23 mouse cellular contexts compared by ENCODE assay signal in the genomic region with DNA sequence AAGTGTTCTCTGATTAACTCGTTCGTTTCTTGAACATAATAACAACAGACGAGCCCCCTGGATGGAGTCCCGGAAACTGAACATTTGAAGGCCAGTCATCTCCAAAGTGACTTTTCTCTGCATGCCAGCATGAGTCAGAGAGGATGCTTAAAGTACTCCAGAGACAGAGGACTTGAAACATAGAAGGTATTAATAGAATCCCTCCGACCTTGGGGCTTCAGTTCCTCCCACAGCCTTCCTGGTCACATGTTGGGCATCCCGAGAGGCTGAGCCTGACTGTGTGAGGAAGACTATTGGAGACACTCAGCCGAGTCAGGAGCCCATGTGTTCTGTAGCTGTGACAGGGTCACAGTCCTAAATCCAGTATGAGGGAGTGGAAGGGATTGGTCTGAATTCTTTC.
DNase-seq lines count a peak whose midpoint lies in the region; ATAC-seq and TF ChIP-seq lines count a peak whose summit lies in the region.
"Had no signal": no experiment of that assay in that cellular context is flagged by ENCODE, and none has a peak within 500 bp of the region (broad histone marks: within the 10 kb centered on the region; RNA-seq: fewer than 3 reads in every experiment).

No protein-coding gene starts in this region.

- WGBS in heart, embryonic 11.5 days (ENCODE audit: insufficient replicate concordance) = 40% methylated on average over 7 of the region's 7 CpGs
- WGBS in limb, embryonic 15.5 days = 46% methylated on average over 7 of the region's 7 CpGs
- 78% methylated on average over 7 of the region's 7 CpGs for WGBS in limb, embryonic 10.5 days

- ATAC-seq in heart, embryonic 11.5 days (replicated peaks; ENCODE audit: insufficient number of reproducible peaks, low FRiP score, low TSS enrichment) = no peak
- ATAC-seq in limb, embryonic 15.5 days (ENCODE audit: insufficient number of reproducible peaks, low FRiP score, low TSS enrichment, low read depth) = no peak
- ATAC-seq: forebrain, postnatal 0 days; hindbrain, embryonic 16.5 days; intestine, embryonic 16.5 days; liver, embryonic 12.5 days had no signal

- no peak overlapping the region for H3K4me3 ChIP-seq in heart, embryonic 11.5 days (ENCODE audit: low read depth, low read length)
- no peak overlapping the region for H3K4me3 ChIP-seq in limb, embryonic 15.5 days
- no peak overlapping the region for H3K4me3 ChIP-seq in limb, embryonic 10.5 days
- H3K4me3 ChIP-seq in embryonic fibroblast, embryonic 13.5 days (ENCODE audit: insufficient read depth, low read length) = no peak overlapping the region
- H3K4me3 ChIP-seq: embryonic facial prominence, embryonic 12.5 days; liver, embryonic 12.5 days; megakaryocyte, embryonic 14.5 days; neural tube, embryonic 15.5 days; stomach, embryonic 15.5 days had no signal

- peak overlapping the region; percentile 57; the same call in 1 of the 2 replicates for H3K27ac ChIP-seq in heart, embryonic 11.5 days (ENCODE audit: low read depth, low read length)
- H3K27ac ChIP-seq in limb, embryonic 15.5 days = 0 out of 2 replicates have a peak overlapping the region, but pooled peaks have one; percentile 47
- H3K27ac ChIP-seq in limb, embryonic 10.5 days = no peak overlapping the region
- H3K27ac ChIP-seq in embryonic fibroblast, embryonic 13.5 days (ENCODE audit: insufficient read depth, low read length) = peak overlapping the region; percentile 69
- H3K27ac ChIP-seq: embryonic facial prominence, embryonic 12.5 days; liver, embryonic 12.5 days; neural tube, embryonic 15.5 days; stomach, embryonic 15.5 days had no signal

- no peaks in the 10 kb centered on the region for H3K27me3 ChIP-seq in heart, embryonic 11.5 days (ENCODE audit: control insufficient read depth, insufficient read depth, low read length)
- H3K27me3 ChIP-seq in limb, embryonic 15.5 days = no peaks in the 10 kb centered on the region
- H3K27me3 ChIP-seq in limb, embryonic 10.5 days (ENCODE audit: low read depth, poor library complexity, severe bottlenecking) = no peaks in the 10 kb centered on the region
- H3K27me3 ChIP-seq: embryonic facial prominence, embryonic 12.5 days; liver, embryonic 12.5 days; neural tube, embryonic 15.5 days; stomach, embryonic 15.5 days had no signal

- no peak for TF ChIP-seq POLR2A in embryonic fibroblast, embryonic 13.5 days (IDR thresholded peaks at IDR 0.05; ENCODE audit: low read depth, low read length)

- no peak for TF ChIP-seq CTCF in embryonic fibroblast, embryonic 13.5 days (IDR thresholded peaks at IDR 0.05; ENCODE audit: borderline replicate concordance, insufficient read depth, low read length)

- no peaks in the 10 kb centered on the region for H3K9me3 ChIP-seq in heart, embryonic 11.5 days (replicated peaks; ENCODE audit: control insufficient read depth, low read length)
- no peaks in the 10 kb centered on the region for H3K9me3 ChIP-seq in limb, embryonic 15.5 days
- H3K9me3 ChIP-seq in limb, embryonic 10.5 days (replicated peaks) = no peaks in the 10 kb centered on the region
- H3K9me3 ChIP-seq: embryonic facial prominence, embryonic 12.5 days; liver, embryonic 12.5 days; neural tube, embryonic 15.5 days; stomach, embryonic 15.5 days had no signal

- peaks cover 13% of the 10 kb centered on the region for H3K4me1 ChIP-seq in heart, embryonic 11.5 days (ENCODE audit: control insufficient read depth, insufficient read depth, low read length)
- peaks cover 21% of the 10 kb centered on the region for H3K4me1 ChIP-seq in limb, embryonic 15.5 days
- peaks cover 20% of the 10 kb centered on the region for H3K4me1 ChIP-seq in limb, embryonic 10.5 days
- peaks cover 22% of the 10 kb centered on the region for H3K4me1 ChIP-seq in embryonic fibroblast, embryonic 13.5 days (ENCODE audit: control insufficient read depth, insufficient read depth, low read length)
- H3K4me1 ChIP-seq: stomach, embryonic 15.5 days had no signal

- H3K36me3 ChIP-seq in heart, embryonic 11.5 days (ENCODE audit: control insufficient read depth, insufficient read depth, low read length) = no peaks in the 10 kb centered on the region
- H3K36me3 ChIP-seq in limb, embryonic 15.5 days = no peaks in the 10 kb centered on the region
- H3K36me3 ChIP-seq in limb, embryonic 10.5 days = no peaks in the 10 kb centered on the region
- H3K36me3 ChIP-seq: embryonic facial prominence, embryonic 12.5 days; liver, embryonic 12.5 days; neural tube, embryonic 15.5 days; stomach, embryonic 15.5 days had no signal

- no peak for DNase-seq in heart, postnatal 4 days
- DNase-seq in limb, embryonic 10.5 days (ENCODE audit: low spot score) = no peak
- DNase-seq in NIH3T3 (ENCODE audit: low read depth) = peak; percentile 49
- DNase-seq in right cerebral cortex, postnatal 36 days (ENCODE audit: low spot score in 2 of 2) = no peak
- no peak for DNase-seq in cerebellum, adult 11-12 months
- DNase-seq: cerebellum, adult 9-11 months; forebrain, postnatal 0 days; kidney, postnatal 4 days; layer of hippocampus, adult 9-11 months; lung, adult 2 months; midbrain, embryonic 14.5 days; spleen, adult 18-20 months; thymus, adult 2 months had no signal

- H3K4me2 ChIP-seq in heart, embryonic 11.5 days = no peak overlapping the region
- no peak overlapping the region for H3K4me2 ChIP-seq in limb, embryonic 15.5 days
- H3K4me2 ChIP-seq: embryonic facial prominence, embryonic 12.5 days; liver, embryonic 12.5 days; neural tube, embryonic 15.5 days; stomach, embryonic 15.5 days had no signal

- no peak overlapping the region for H3K9ac ChIP-seq in heart, embryonic 11.5 days (ENCODE audit: low read depth, low read length)
- no peak overlapping the region for H3K9ac ChIP-seq in limb, embryonic 15.5 days
- H3K9ac ChIP-seq: embryonic facial prominence, embryonic 12.5 days; forebrain, postnatal 0 days; liver, embryonic 12.5 days; neural tube, embryonic 15.5 days; stomach, embryonic 15.5 days had no signal
